Mouse (Mus musculus) adrenal gland, postnatal 0 days (tissue): ENCODE data around the gene Kitl. TPM values are rescaled to one million over a fixed set of nuclear protein-coding genes. Genes with fewer than 3 reads are reported as not detected.

ENCODE experiments used
- microRNA-seq: library from miRNA; unstranded; fragments of <30 nt; microRNA quantifications from one replicate; pipeline ENCODE4, GENCODE M21; 2016; ENCODE audit warnings: borderline replicate concordance; ENCODE audit not compliant: insufficient number of aligned reads
- polyA plus RNA-seq: library from polyadenylated mRNA; unstranded; fragments of >200 nt; fragmentation: Nextera tagmentation; extraction: Ambion mirVana; gene quantifications from 2 replicates; pipeline ENCODE4 v1.2.1, GENCODE M21; 2015

The Kitl gene
- 16.0 and 20.8 TPM in 2 replicates for polyA plus RNA-seq

GRCm38 (mm10) chr10:100015370-100016325 is at the start of gene Kitl:
Gene Kitl (plus strand): TSS chr10:100015630.

Small RNA genes lying within 50 kb of the gene (microRNA-seq; reads per million reads assigned to microRNA genes)
- gene Gm22918 (not detected), gene Gm25287 (not detected)
